Mouse (Mus musculus): Measurements from ENCODE around the gene Gga1. TPM values are rescaled to one million over a fixed set of nuclear protein-coding genes. Genes with fewer than 3 reads are reported as not detected.
A peak's percentile ranks its signal among the peaks of the same experiment; 100 is the strongest.

Gga1 gene
- polyA plus RNA-seq, 1 experiment: 23.7 TPM

GRCm38 (mm10) chr15:78926021-78926919 lies 49.3 kb downstream of the Gga1 start, which contains the start of gene Lgals1:
Lgals1 (plus strand) TSS chr15:78926725.
- H3K4me3 ChIP-seq (ENCODE audit: insufficient read depth, low read depth, low read length): peak within 1 kb of the TSS; percentile 76
- peaks cover 6% of the 10 kb centered on the region for H3K4me1 ChIP-seq (ENCODE audit: control insufficient read depth, insufficient read depth, insufficient read length, low read length)
- peak within 1 kb of the TSS; percentile 91 for H3K27ac ChIP-seq (replicated peaks; ENCODE audit: low read depth, low read length)

GRCm38 (mm10) chr15:78927021-78927787 lies 50.2 kb downstream of the Gga1 start:
- Histone ChIP-seq H3K4me3 (ENCODE audit: insufficient read depth, low read depth, low read length) (peak overlapping the region; percentile 76), H3K4me1 (ENCODE audit: control insufficient read depth, insufficient read depth, insufficient read length, low read length) (peaks cover 6% of the 10 kb centered on the region), H3K27ac (replicated peaks; ENCODE audit: low read depth, low read length) (peak overlapping the region; percentile 91)

GRCm38 (mm10) chr15:78927788-78928457 lies 50.9 kb downstream of the Gga1 start:
- H3K27ac ChIP-seq (replicated peaks; ENCODE audit: low read depth, low read length): peak overlapping the region; percentile 91

GRCm38 (mm10) chr15:78928539-78928938 lies 51.5 kb downstream of the Gga1 start:
- H3K4me3 ChIP-seq (ENCODE audit: insufficient read depth, low read depth, low read length): peak overlapping the region; percentile 31

More at GRCm38 (mm10) chr15:78927788-78928457, 50.9 kb downstream of the Gga1 start:
- Histone ChIP-seq H3K4me1 (ENCODE audit: control insufficient read depth, insufficient read depth, insufficient read length, low read length) (peaks cover 6% of the 10 kb centered on the region), H3K4me3 (ENCODE audit: insufficient read depth, low read depth, low read length) (peak overlapping the region; percentile 76)

GRCm38 (mm10) chr15:78930192-78930706 lies 53.3 kb downstream of the Gga1 start:
- no peak overlapping the region for H3K27ac ChIP-seq (replicated peaks; ENCODE audit: low read depth, low read length)
- H3K4me3 ChIP-seq (ENCODE audit: insufficient read depth, low read depth, low read length): no peak overlapping the region
- H3K4me1 ChIP-seq (ENCODE audit: control insufficient read depth, insufficient read depth, insufficient read length, low read length): peaks cover 2% of the 10 kb centered on the region

More at GRCm38 (mm10) chr15:78928539-78928938, 51.5 kb downstream of the Gga1 start:
- Histone ChIP-seq H3K4me1 (ENCODE audit: control insufficient read depth, insufficient read depth, insufficient read length, low read length) (peaks cover 6% of the 10 kb centered on the region), H3K27ac (replicated peaks; ENCODE audit: low read depth, low read length) (peak overlapping the region; percentile 26)

- Histone ChIP-seq H3K4me1 (ENCODE audit: control insufficient read depth, insufficient read depth, insufficient read length, low read length) (peaks cover 5% of the 10 kb centered on the region), H3K4me3 (ENCODE audit: insufficient read depth, low read depth, low read length) (no peak overlapping the region), H3K27ac (replicated peaks; ENCODE audit: low read depth, low read length) (no peak overlapping the region)
These were observed 53.9 kb downstream of the Gga1 start for GRCm38 (mm10) chr15:78930801-78931426.

- H3K4me3 ChIP-seq (ENCODE audit: insufficient read depth, low read depth, low read length): no peak overlapping the region
- H3K27ac ChIP-seq (replicated peaks; ENCODE audit: low read depth, low read length): no peak overlapping the region
- H3K4me1 ChIP-seq (ENCODE audit: control insufficient read depth, insufficient read depth, insufficient read length, low read length): peaks cover 6% of the 10 kb centered on the region
These were observed 54.6 kb downstream of the Gga1 start for GRCm38 (mm10) chr15:78931577-78931976.

GRCm38 (mm10) chr15:78934784-78935320 lies 57.9 kb downstream of the Gga1 start, which contains the start of gene Nol12:
Nol12 (plus strand) TSS chr15:78934933.
- Histone ChIP-seq H3K27ac (replicated peaks; ENCODE audit: low read depth, low read length) (peak within 1 kb of the TSS; percentile 89), H3K4me3 (ENCODE audit: insufficient read depth, low read depth, low read length) (peak within 1 kb of the TSS; percentile 92), H3K4me1 (ENCODE audit: control insufficient read depth, insufficient read depth, insufficient read length, low read length) (peaks cover 6% of the 10 kb centered on the region; the same call in 1 of the 2 replicates)

- no peak overlapping the region for H3K4me3 ChIP-seq (ENCODE audit: insufficient read depth, low read depth, low read length)
- peaks cover 6% of the 10 kb centered on the region; the same call in 1 of the 2 replicates for H3K4me1 ChIP-seq (ENCODE audit: control insufficient read depth, insufficient read depth, insufficient read length, low read length)
- no peak overlapping the region for H3K27ac ChIP-seq (replicated peaks; ENCODE audit: low read depth, low read length)
These were observed 59.4 kb downstream of the Gga1 start for GRCm38 (mm10) chr15:78936403-78936802.

- no peak overlapping the region for H3K27ac ChIP-seq (replicated peaks; ENCODE audit: low read depth, low read length)
- H3K4me3 ChIP-seq (ENCODE audit: insufficient read depth, low read depth, low read length): no peak overlapping the region
- H3K4me1 ChIP-seq (ENCODE audit: control insufficient read depth, insufficient read depth, insufficient read length, low read length): peaks cover 6% of the 10 kb centered on the region; the same call in 1 of the 2 replicates
These were observed 60.3 kb downstream of the Gga1 start for GRCm38 (mm10) chr15:78937311-78937710.

- peaks cover 6% of the 10 kb centered on the region; the same call in 1 of the 2 replicates for H3K4me1 ChIP-seq (ENCODE audit: control insufficient read depth, insufficient read depth, insufficient read length, low read length)
- no peak overlapping the region for H3K27ac ChIP-seq (replicated peaks; ENCODE audit: low read depth, low read length)
- H3K4me3 ChIP-seq (ENCODE audit: insufficient read depth, low read depth, low read length): no peak overlapping the region
These were observed 61.0 kb downstream of the Gga1 start for GRCm38 (mm10) chr15:78937963-78938362.

- no peak overlapping the region for H3K4me3 ChIP-seq (ENCODE audit: insufficient read depth, low read depth, low read length)
- no peak overlapping the region for H3K27ac ChIP-seq (replicated peaks; ENCODE audit: low read depth, low read length)
- H3K4me1 ChIP-seq (ENCODE audit: control insufficient read depth, insufficient read depth, insufficient read length, low read length): peaks cover 6% of the 10 kb centered on the region; the same call in 1 of the 2 replicates
These were observed 63.3 kb downstream of the Gga1 start for GRCm38 (mm10) chr15:78940325-78940724.

- H3K27ac ChIP-seq (replicated peaks; ENCODE audit: low read depth, low read length): no peak overlapping the region
- peak overlapping the region; percentile 47 for H3K4me3 ChIP-seq (ENCODE audit: insufficient read depth, low read depth, low read length)
- no peaks in the 10 kb centered on the region for H3K4me1 ChIP-seq (ENCODE audit: control insufficient read depth, insufficient read depth, insufficient read length, low read length)
These were observed 65.7 kb downstream of the Gga1 start for GRCm38 (mm10) chr15:78942663-78943062.
